Mouse (Mus musculus) C2C12 (cell line): ENCODE results near the gene Hist1h4j. TPM values are rescaled to one million over a fixed set of nuclear protein-coding genes. Genes with fewer than 3 reads are reported as not detected.
A peak's percentile ranks its signal among the peaks of the same experiment; 100 is the strongest.
"Not testable (repeated sequence)": the region's sequence is repeated elsewhere in the genome, so short reads cannot be mapped to it uniquely, and the experiment has no call there.

Experiments used
- H3K27me3 ChIP-seq: one replicate; pipeline ENCODE4 v1.6.1; 2011; ENCODE audit not compliant: control insufficient read depth, insufficient read depth, insufficient read length
- H3K36me3 ChIP-seq: one replicate; pipeline ENCODE4 v1.6.1; 2011; ENCODE audit not compliant: control insufficient read depth, insufficient read depth
- H3K4me3 ChIP-seq: one replicate; pipeline ENCODE4 v1.5.1; 2011; ENCODE audit warnings: mild to moderate bottlenecking, control low read depth; ENCODE audit not compliant: poor library complexity, insufficient read depth, severe bottlenecking
- H3K79me2 ChIP-seq: one replicate; pipeline ENCODE4 v1.6.1; 2011; ENCODE audit not compliant: control insufficient read depth, insufficient read depth
- H3K79me3 ChIP-seq: one replicate; pipeline ENCODE4 v1.6.1; 2011; ENCODE audit warnings: low read depth, control low read depth
- H3ac ChIP-seq: one replicate; pipeline ENCODE3; 2011; ENCODE audit warnings: low read depth; ENCODE audit not compliant: control insufficient read depth, insufficient read length
- CEBPB ChIP-seq: IDR thresholded peaks from one replicate; pipeline ENCODE4 v1.6.1; 2011; ENCODE audit warnings: low read depth, mild to moderate bottlenecking, control low read depth, moderate library complexity
- CTCF ChIP-seq: IDR thresholded peaks from one replicate; pipeline ENCODE4 v1.5.1; 2011; ENCODE audit not compliant: control insufficient read depth, insufficient read depth, insufficient read length
- FOSL1 ChIP-seq: IDR thresholded peaks from one replicate; pipeline ENCODE4 v1.8.0; 2011; ENCODE audit warnings: mild to moderate bottlenecking, low read length; ENCODE audit not compliant: poor library complexity, insufficient read depth, severe bottlenecking
- MAX ChIP-seq: IDR thresholded peaks from one replicate; pipeline ENCODE4 v1.6.1; 2011; ENCODE audit warnings: mild to moderate bottlenecking, control low read depth
- MYOD1 ChIP-seq: IDR thresholded peaks from one replicate; pipeline ENCODE4 v1.6.1; 2011; ENCODE audit warnings: low read depth; ENCODE audit not compliant: control insufficient read depth, insufficient read length
- MYOG ChIP-seq: IDR thresholded peaks from one replicate; pipeline ENCODE4 v1.6.1; 2011; ENCODE audit not compliant: control insufficient read depth, insufficient read length; ENCODE audit errors: extremely low read depth
- USF1 ChIP-seq: IDR thresholded peaks from one replicate; pipeline ENCODE4 v1.6.1; 2011; ENCODE audit warnings: low read depth, mild to moderate bottlenecking, control low read depth, moderate library complexity
- polyA plus RNA-seq: library from polyadenylated mRNA; unstranded; fragments of >200 nt; fragmentation: generic; extraction: Trizol; gene quantifications from one replicate; pipeline ENCODE4 v1.2.1, GENCODE M21; 2012; ENCODE audit warnings: missing spikeins

The Hist1h4j gene
- polyA plus RNA-seq, 1 experiment: 2.9 TPM

DNA sequence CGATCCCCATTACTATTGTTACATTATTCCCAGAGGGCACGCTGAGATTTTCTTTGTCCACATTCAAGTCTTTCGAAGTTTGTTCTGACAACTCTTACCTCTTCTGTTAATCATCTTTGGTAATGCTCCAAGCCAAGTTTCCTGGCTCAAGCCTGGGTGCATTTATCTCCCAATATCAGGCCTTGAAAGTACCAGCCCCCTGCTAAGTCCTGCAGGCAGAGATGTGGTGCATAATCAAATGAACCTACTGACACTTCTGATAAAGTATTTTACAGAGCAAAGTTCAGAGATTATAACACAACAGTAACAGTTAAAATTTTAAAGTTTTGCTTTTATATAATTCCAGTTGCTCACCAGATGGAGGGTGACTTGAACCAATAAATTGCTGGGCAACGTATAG lies 23.2 kb upstream of the Hist1h4j start:
- no peak for TF ChIP-seq CEBPB
- no peak for TF ChIP-seq USF1
- no peak for TF ChIP-seq MYOG
- no peak for TF ChIP-seq MAX
- TF ChIP-seq CTCF: no peak
- no peak for TF ChIP-seq FOSL1
- no peak for TF ChIP-seq MYOD1
- Histone ChIP-seq H3K27me3 (no peaks in the 10 kb centered on the region), H3K79me3 (no peaks in the 10 kb centered on the region)

GRCm38 (mm10) chr13:21714725-21715124 lies 20.1 kb upstream of the Hist1h4j start:
- Histone ChIP-seq H3K79me2 (no peaks in the 10 kb centered on the region), H3K4me3 (no peak overlapping the region), H3K36me3 (no peaks in the 10 kb centered on the region), H3K27me3 (no peaks in the 10 kb centered on the region), H3K79me3 (no peaks in the 10 kb centered on the region), H3ac (no peak overlapping the region)
- peak; percentile 91 for TF ChIP-seq CEBPB
- TF ChIP-seq FOSL1: no peak
- TF ChIP-seq USF1: no peak
- TF ChIP-seq CTCF: peak; percentile 53
- TF ChIP-seq MYOD1: peak; percentile 15

More for the DNA sequence above, 23.2 kb upstream of the Hist1h4j start:
- no peaks in the 10 kb centered on the region for H3K79me2 ChIP-seq
- no peak overlapping the region for H3K4me3 ChIP-seq
- no peak overlapping the region for H3ac ChIP-seq
- H3K36me3 ChIP-seq: no peaks in the 10 kb centered on the region

DNA sequence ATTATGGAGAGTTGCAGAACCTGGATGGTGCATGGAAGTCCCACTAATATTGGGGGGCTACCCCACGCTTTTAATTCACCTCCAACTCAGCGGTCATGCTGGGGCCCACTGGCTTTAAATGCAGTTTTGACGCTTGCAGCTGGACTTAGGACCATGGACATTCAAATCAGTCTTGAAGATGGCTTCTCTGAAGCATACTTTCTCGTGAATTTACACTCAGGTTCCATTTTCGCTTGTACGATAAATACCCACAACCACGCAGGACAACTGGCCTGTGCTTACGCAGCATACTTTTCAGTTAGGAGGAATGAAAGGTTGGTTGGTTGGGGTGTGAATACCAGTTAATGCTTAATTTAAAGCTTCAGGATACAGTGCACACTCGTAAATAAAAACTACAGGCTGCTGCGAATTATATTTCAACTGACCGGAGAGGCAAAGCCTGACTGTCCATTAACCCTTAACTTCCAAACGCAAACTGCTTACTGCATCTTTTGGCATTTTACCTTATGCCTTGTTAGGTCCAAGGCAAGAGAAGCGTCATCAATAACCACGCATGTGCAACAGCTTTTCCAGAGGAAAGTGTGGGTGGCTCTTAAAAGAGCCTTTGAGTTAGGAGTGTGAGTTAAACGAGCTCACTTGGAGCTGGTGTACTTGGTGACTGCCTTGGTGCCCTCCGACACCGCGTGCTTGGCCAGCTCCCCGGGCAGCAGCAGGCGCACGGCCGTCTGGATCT lies 19.6 kb upstream of the Hist1h4j start:
- Histone ChIP-seq H3K4me3 (no peak overlapping the region), H3K79me2 (no peaks in the 10 kb centered on the region), H3K79me3 (no peaks in the 10 kb centered on the region), H3K27me3 (no peaks in the 10 kb centered on the region), H3ac (peak overlapping the region; percentile 49), H3K36me3 (no peaks in the 10 kb centered on the region)
- TF ChIP-seq FOSL1: no peak
- no peak for TF ChIP-seq MAX
- no peak for TF ChIP-seq MYOD1

GRCm38 (mm10) chr13:21715864-21716539 lies 18.9 kb upstream of the Hist1h4j start, which contains the start of the genes Hist1h2bl and Hist1h2ai:
TSS of gene Hist1h2bl (minus strand) at chr13:21716143.
TSS of gene Hist1h2ai (plus strand) at chr13:21716422.
- peak within 1 kb of the TSS; percentile 32 for H3K4me3 ChIP-seq
- H3K27me3 ChIP-seq, H3K79me3 ChIP-seq, H3K36me3 ChIP-seq, H3K79me2 ChIP-seq: not testable (repeated sequence)
- peak within 1 kb of the TSS; percentile 53 for H3ac ChIP-seq

DNA sequence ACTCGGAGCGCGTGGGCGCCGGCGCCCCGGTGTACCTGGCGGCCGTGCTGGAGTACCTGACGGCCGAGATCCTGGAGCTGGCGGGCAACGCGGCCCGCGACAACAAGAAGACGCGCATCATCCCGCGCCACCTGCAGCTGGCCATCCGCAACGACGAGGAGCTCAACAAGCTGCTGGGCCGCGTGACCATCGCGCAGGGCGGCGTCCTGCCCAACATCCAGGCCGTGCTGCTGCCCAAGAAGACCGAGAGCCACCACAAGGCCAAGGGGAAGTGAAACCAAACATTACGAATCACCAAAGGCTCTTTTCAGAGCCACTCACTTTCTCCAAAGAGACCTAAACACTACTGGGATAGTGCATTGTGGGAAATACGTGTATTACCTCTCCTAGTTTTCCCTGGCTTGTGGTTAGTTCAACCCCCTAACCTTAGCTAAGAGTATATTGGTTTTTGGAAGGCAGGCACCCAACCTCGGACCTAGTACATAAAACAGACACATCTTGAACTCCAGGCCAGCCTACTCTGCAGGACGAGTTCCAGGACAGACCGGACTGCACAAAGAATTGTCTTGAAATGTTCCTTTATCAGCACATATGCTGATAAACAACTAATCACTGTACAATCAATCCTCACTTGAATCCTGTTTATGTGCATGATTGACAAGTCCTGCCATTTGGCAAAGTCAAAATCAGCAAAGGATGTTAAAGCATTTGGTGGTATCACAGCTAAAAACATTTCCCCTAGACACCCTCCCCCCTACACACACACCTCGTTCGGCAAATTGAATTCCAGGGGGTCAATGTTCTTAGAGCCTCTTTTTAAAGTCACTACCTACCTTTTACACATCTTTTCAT lies 18.1 kb upstream of the Hist1h4j start:
- H3K4me3 ChIP-seq: peak overlapping the region; percentile 32
- not testable (repeated sequence) for H3K79me2 ChIP-seq, H3K27me3 ChIP-seq, H3K79me3 ChIP-seq, H3K36me3 ChIP-seq
- peak overlapping the region; percentile 53 for H3ac ChIP-seq

DNA sequence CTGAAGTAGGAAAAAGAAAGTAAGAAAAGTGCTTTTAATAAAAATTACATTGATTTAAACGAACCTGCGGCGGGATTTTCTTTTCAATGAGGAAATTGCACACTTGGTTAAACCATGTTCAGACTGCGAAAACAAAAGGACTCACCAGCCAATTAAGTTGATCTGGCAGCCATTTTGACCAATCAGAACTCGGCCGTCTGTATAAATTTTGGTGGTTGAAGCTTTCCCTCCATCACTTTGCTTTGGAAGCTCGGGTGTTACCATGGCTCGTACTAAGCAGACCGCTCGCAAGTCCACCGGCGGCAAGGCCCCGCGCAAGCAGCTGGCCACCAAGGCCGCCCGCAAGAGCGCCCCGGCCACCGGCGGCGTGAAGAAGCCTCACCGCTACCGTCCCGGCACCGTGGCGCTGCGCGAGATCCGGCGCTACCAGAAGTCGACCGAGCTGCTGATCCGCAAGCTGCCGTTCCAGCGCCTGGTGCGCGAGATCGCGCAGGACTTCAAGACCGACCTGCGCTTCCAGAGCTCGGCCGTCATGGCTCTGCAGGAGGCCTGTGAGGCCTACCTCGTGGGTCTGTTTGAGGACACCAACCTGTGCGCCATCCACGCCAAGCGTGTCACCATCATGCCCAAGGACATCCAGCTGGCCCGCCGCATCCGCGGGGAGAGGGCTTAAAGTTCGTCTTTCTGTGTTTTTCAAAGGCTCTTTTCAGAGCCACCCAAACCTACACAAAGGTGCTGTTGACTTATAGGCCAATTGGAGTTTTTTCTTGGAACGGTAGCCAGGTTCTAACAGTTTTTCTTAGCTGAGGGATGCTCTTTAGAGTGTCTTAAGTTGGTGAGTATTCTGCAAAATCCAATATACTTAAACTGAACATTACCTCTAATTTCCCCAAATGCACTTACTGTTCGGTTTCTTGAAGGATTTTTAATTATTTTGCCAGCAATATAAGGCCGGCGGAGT lies 17.2 kb upstream of the Hist1h4j start, which contains the start of gene Hist1h3h:
Gene Hist1h3h, plus strand, starts transcription at position 263 of the 961 bp plus-strand sequence.
- Histone ChIP-seq H3K4me3 (peak within 1 kb of the TSS; percentile 32), H3ac (peak within 1 kb of the TSS; percentile 57)
- not testable (repeated sequence) for H3K27me3 ChIP-seq, H3K36me3 ChIP-seq, H3K79me2 ChIP-seq, H3K79me3 ChIP-seq
